Mouse (Mus musculus): ENCODE measurements around the gene Gm37240.

The Gm37240 gene

DNA sequence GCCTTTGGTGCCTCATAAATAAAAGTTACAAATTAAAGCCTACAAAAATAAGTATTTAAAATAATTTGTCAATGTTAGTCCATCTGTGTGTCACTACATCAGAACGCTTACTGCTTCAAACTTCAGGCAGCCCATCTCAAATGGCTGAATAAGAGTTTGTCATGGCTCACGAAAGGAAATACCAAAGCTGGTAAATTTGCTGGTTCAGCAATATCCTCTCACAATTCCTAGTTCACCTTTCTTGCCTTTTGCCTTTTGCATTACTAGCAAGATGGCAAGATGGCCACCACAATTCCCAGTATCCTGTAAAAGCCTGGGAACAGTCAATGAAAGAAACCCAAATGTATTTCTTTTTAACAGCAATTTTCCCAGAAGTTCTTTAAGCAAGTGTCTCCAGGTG, 718.5 kb downstream of the Gm37240 start:
- DNase-seq: no peak

DNA sequence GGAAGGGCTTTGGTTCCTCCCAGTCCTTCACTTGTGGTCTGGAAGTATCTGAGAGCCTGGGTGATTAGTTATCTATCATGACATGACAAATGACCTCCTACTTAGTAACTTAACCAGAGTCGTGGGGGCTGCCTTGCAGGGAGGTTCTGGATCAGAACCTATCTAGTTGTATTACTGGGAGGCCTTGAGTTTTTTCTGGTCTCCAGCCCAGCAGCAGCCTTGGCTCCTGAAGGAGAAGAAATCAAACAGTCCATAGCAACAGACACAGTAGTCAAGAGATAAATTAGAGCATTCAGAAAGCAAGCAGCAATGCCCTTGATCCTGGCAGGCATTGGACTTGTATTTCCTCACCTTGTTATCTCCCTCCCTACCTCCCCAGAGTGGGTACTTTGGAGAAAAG, 722.4 kb downstream of the Gm37240 start:
- no peak for DNase-seq

DNA sequence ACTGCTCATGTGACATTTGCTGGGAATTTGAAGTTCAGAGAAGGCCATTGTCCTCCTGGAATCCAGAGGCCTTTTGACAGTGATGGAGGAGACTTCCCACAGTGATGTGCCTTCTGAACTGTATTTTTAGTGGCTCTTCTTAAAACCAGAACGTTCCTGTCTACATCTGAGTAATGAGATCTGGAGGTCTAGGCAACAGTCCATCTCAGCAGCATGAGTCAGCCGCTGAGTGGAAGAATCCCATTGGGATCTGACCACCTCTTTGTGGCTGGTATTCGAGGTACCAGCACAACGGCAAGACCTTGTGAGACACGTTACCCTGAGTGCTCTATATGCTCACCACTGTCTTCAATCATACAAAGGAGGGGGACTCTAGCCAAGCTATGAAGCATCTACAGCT, 723.9 kb downstream of the Gm37240 start:
- DNase-seq: no peak

GRCm38 (mm10) chr3:85162430-85162829, 724.9 kb downstream of the Gm37240 start:
- no peak for DNase-seq

- DNase-seq: no peak
Observed at GRCm38 (mm10) chr3:85160816-85161215, 726.5 kb downstream of the Gm37240 start.

DNA sequence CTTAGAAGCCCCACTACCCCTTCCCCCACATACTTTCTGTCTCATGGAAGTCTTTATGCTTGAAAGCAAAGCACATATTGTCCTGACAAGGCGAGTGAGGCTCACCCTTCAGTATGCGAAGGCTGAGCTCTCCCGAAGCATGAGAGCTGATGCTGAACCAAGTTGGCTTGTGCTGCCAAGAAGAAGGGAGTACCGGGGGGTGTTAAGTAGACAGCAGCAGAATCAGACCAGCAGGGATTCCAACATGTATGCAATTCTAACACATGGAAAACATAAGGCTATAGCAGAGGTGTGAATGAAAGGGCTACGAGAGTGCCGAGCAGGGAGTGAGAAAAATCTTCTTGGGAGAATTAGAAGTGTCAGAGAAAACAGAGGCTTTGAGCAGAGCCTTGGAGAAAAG, 727.7 kb downstream of the Gm37240 start:
- no peak for DNase-seq

GRCm38 (mm10) chr3:85148816-85149215, 738.5 kb downstream of the Gm37240 start:
- DNase-seq: no peak

DNA sequence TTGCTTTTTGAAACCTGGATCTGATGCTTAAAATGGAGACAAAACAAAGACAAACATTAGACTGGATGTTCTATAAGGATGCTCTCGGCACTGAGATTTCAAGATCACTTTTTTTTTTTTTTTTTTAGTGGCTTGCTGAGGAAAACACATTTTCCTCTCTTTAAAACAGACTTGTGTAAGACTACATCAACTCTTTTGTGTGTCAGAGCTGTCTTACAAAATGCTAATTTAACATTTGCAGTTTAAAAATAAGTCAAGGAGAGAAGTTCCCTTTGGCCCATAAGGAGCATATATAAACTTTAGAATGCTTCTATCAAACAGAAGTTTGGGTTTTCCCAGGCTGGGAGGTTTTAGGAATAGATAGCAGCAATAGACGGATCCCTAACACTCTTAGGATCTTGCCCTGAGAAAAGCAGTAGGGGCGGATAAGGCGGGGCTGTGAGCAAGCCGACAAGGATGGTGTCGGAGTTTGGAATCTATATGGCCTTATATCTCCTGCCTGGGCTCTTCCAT, 739.2 kb downstream of the Gm37240 start:
- no peak for DNase-seq

DNA sequence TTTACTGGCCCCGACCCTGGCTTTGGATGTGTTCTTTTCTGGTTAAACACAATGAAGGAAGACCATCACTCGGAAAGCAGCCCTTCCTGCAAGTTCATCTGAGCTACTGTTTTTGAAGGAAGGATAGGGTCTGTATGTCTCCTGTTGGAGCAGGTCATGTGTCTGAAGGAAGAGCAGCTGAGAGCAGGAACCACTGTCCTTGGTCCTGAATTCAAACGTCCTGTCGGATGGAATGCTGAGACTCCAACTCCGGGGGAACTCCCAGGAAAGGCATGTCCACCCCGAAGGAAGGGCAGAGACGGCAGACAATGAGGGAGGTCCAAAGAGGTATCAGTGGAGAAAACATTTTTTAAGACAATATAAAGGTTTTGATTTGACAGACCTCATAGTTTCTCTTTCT, 741.8 kb downstream of the Gm37240 start:
- no peak for DNase-seq

GRCm38 (mm10) chr3:85145076-85145475, 742.2 kb downstream of the Gm37240 start:
- DNase-seq: no peak

- no peak for DNase-seq
Observed at GRCm38 (mm10) chr3:85144425-85144824, 742.9 kb downstream of the Gm37240 start.

- no peak for DNase-seq
Observed at GRCm38 (mm10) chr3:85140488-85140887, 746.8 kb downstream of the Gm37240 start.

DNA sequence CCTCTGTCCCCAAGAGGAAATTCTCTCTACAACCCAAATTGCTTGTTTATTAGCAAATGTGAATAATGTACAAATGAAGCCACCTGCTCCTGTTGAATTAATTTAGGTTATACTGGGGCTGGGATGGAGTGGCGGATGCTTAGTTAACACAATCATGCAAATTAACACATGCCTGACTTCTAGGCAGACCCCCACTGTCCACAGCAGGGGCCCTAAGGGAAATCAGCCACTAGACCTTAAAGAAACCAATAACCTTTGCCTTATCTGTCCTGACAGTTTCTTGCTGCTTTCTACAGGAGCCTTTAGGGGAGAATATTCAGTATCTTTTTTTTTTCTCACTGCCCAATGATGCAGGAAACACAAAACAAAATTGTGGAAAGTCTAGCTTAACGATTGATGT, 748.9 kb downstream of the Gm37240 start:
- DNase-seq: no peak

DNA sequence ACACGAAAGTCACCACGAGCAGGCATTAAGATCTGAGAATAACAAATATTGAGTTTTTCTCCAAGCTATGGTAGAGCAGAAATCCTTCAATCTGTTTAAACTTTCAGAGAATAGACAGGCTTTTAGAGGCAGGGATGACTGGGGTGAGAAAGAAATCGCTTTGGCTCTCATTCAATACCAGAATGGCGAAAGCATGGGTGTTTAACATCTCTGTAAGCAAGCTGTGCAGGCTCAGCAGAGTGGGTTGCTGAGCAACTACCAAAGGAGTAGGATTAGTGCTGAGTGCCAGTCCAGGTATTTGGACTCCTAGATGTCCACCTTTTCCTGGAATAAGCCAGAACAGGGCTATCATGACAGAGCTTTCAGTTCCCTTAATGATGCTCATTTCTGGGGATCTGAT, 753.8 kb downstream of the Gm37240 start:
- DNase-seq: no peak

DNA sequence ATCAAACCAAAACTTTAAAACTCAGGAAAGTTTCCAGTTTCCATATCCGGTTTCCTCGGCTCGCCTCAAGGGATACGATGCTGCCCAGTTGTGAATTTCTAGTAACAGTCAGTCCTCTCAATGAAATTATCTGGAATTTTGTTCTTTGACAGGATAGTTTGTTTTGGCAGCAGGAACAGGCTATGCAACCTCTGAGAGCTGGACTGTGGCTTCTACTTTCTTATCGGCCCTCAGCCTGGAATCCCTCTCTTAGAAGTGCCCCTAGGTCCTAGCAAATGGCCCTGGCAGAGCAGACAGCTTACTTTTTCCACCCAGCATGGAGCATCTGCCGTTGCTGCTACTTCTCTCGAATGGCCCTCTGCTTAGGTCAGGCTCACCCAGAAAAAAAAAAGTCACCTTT, 755.4 kb downstream of the Gm37240 start:
- DNase-seq: no peak

DNA sequence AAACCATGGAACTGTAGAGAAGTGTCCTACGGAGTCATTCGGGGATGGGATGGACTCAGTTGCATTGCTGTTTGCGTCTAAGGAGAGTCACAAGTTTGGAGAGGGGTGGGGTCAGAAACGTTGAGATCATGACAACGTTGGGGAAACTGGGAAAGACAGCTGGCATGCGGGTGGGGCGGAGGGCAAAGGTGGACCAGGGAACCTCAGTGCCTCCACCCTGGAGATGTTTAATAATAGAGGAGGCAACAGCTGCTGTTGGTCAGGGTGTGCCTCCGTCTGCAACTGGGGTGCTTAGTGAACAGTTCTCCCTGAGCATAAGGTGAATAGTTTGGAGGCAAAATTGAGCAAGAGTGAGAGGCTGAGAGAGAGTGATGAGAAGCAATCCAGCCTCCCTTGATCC, 758.8 kb downstream of the Gm37240 start:
- DNase-seq: no peak

GRCm38 (mm10) chr3:85126970-85127369, 760.3 kb downstream of the Gm37240 start:
- DNase-seq: no peak

- no peak for DNase-seq
Observed at GRCm38 (mm10) chr3:85125471-85125870, 761.8 kb downstream of the Gm37240 start.

GRCm38 (mm10) chr3:85124924-85125323, 762.4 kb downstream of the Gm37240 start:
- no peak for DNase-seq

GRCm38 (mm10) chr3:85124410-85124809, 762.9 kb downstream of the Gm37240 start:
- DNase-seq: no peak

- no peak for DNase-seq
Observed at GRCm38 (mm10) chr3:85117702-85118101, 769.6 kb downstream of the Gm37240 start.

DNA sequence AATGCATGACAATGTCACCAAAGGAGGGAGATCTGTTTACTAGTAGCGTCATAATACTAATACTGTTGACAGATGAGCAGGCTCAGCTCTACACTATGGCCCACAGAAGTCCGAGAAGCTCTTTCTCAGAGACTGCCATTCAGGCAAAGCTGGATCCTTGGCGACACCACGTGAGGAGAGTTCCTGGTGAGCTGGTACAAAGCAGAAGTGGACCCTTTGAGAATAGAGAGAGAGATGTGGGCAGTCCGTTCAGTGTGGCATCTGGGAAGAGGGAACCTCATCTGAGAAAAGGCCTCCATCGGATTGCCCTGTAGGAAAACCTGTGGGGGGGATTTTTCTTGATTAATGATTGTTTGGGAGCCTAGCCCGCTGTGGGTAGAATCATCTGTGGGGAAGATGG, 770.3 kb downstream of the Gm37240 start:
- no peak for DNase-seq

DNA sequence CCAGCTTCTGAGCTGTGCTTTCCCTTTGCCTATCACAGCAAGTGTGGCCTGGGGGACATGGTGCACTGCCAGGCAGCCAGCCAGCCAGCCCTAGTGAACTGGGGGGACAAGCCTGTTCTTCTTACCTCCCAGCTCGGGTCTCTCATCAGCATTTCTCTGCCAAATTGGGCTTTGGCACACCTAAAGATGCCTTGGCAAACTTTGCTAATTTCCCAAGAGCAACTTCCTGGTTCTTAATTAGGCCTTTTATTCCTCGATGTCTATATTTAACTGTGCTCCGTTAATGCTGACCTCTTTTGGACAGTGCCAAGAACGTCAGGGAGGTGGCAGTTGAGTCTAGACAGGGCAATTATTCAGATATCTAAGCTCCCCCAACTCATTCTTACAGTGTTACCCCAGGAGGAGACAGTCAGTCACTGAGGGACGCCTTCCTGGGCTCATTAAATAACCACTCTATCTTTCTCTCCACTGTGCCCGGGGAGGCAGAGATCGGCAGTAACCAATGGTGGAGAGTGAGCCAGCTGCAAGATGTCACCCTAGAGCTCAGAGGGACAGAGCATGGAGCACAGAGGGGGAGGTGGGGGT, 771.3 kb downstream of the Gm37240 start:
- DNase-seq: no peak

DNA sequence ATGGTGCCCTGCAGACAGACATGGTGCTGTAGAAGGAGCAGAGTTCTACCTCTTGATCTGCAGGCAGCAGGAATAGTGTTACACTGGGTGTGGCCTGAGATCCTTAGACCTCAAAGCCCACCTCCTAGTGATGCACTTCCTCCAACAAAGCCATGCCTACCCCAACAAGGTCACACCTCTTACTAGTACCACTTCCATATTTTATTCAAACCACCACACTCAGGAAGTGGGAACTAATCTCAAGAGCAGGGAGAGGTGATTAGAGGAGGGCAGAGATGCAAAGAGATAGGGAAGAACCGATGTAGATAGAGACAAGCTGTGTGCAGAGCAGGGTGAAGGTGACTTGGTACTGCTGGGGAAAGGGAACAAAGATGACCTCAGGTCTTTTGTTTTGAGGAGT, 773.8 kb downstream of the Gm37240 start:
- no peak for DNase-seq

DNA sequence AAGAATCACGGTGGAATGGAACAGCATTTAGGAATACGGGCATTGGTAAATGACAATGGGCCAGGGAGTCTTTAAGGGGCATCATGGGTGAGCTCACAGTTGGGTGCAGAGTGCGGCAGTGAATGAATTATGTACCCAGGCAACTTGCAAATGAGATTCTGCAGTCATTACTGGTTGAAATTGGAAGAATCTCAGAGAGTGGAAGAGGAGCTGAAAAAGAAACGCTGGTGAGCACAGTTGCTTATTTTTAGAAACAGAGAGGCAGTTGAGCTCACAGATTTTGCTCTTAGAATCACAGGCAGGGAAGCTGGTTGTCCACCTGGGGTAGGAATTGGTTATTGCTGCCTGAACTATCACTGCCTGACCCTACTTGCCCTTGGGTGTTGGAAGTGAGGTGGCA, 776.6 kb downstream of the Gm37240 start:
- no peak for DNase-seq

GRCm38 (mm10) chr3:85109221-85109620, 778.1 kb downstream of the Gm37240 start:
- no peak for DNase-seq
